15 mouse cellular contexts compared by ENCODE assay signal in genomic region chr17:14343442-14343841, GRCm38 (mm10).
"Had no signal": no experiment of that assay in that cellular context is flagged by ENCODE, and none has a peak within 500 bp of the region (broad histone marks: within the 10 kb centered on the region; RNA-seq: fewer than 3 reads in every experiment).

No protein-coding gene starts in this region.

- H3K4me1 ChIP-seq: liver, embryonic 15.5 days; lung, embryonic 15.5 days; stomach, embryonic 15.5 days had no signal

- ATAC-seq: liver, postnatal 0 days; lung, postnatal 0 days had no signal

- DNase-seq: liver, postnatal 0 days; lung, adult 2 months; lung, postnatal 14 days; lung, postnatal 36 days; midbrain, embryonic 14.5 days; right cerebral cortex, postnatal 14 days; thymus, adult 2 months; thymus, postnatal 25 days; thymus, postnatal 4 days had no signal

- H3K27me3 ChIP-seq: liver, embryonic 15.5 days; lung, embryonic 15.5 days; neural tube, embryonic 12.5 days; stomach, embryonic 15.5 days had no signal

- H3K4me3 ChIP-seq: liver, embryonic 15.5 days; lung, embryonic 15.5 days; midbrain, embryonic 12.5 days; neural tube, embryonic 12.5 days; stomach, embryonic 15.5 days had no signal

- H3K9me3 ChIP-seq: liver, embryonic 15.5 days; lung, embryonic 15.5 days; midbrain, embryonic 12.5 days; neural tube, embryonic 12.5 days; stomach, embryonic 15.5 days had no signal

- H3K36me3 ChIP-seq: liver, embryonic 15.5 days; lung, embryonic 15.5 days; midbrain, embryonic 12.5 days; neural tube, embryonic 12.5 days; stomach, embryonic 15.5 days had no signal
